Mouse (Mus musculus): ENCODE data around the gene Isy1. TPM values are rescaled to one million over a fixed set of nuclear protein-coding genes. Genes with fewer than 3 reads are reported as not detected.

Gene Isy1
- polyA plus RNA-seq, 1 experiment from 2014 or later: 21.4 TPM

DNA sequence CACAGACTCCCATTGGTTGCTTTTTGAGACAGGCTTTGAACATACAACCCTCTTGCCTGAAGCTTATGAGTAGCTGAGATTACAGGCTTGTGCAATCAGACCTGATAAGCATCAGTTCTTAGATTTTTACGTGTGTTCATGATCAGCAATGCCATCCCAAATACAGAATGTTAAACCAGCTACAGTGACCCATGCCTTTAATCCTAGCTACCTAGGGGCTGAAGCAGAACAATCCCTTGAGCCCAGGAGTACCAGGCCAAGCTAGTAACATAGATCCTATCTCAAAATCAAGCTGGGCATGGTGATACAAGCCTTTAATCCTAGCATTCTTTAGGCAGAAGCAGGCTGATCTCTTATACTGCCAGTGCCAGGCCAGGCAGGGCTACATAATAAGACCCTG, 34.6 kb downstream of the Isy1 start:
- TF ChIP-seq EP300 (IDR thresholded peaks at IDR 0.05) (no peak), CTCF (IDR thresholded peaks at IDR 0.05) (no peak)
- no peaks in the 10 kb centered on the region for H3K4me1 ChIP-seq (ENCODE audit: insufficient read depth, low read depth, low read length)
- H3K4me3 ChIP-seq (ENCODE audit: low read depth, low read length): no peak overlapping the region
- 79% methylated on average over 1 of the region's 1 CpGs for WGBS
- H3K4me2 ChIP-seq (replicated peaks; ENCODE audit: low read depth, low read length): no peak overlapping the region
- no peaks in the 10 kb centered on the region for H3K9me3 ChIP-seq (ENCODE audit: low read length)
- no peaks in the 10 kb centered on the region for H3K27me3 ChIP-seq (replicated peaks; ENCODE audit: insufficient read depth, low read length)
- no peak overlapping the region for H3K27ac ChIP-seq (ENCODE audit: low read length)
- DNase-seq (ENCODE audit: low spot score) (no peak), ATAC-seq (no peak)
- no peak overlapping the region for H3K9ac ChIP-seq (replicated peaks; ENCODE audit: low read depth)
- no peaks in the 10 kb centered on the region for H3K36me3 ChIP-seq (ENCODE audit: insufficient read depth, low read length)

DNA sequence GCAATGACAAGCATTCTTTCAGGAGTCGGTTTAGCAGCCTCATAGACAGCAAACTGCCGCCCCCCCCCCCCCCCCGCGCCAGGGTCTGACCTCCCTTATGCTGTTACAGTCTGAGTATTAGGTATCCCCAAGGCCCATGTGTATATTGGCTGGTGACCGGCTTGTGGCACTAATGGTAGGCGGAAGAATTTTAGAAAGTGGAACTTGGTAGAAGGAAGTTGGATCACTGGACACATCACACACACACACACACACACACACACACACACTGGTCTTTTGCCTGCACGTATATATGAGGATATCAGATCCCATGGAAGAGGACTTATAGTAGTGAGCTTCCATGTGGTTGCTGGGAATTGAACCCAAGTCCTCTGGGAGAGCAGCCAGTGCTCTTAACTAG, 36.1 kb downstream of the Isy1 start:
- no peak overlapping the region for H3K9ac ChIP-seq (replicated peaks; ENCODE audit: low read depth)
- no peak overlapping the region for H3K27ac ChIP-seq (ENCODE audit: low read length)
- no peak overlapping the region for H3K4me2 ChIP-seq (replicated peaks; ENCODE audit: low read depth, low read length)
- no peak overlapping the region for H3K4me3 ChIP-seq (ENCODE audit: low read depth, low read length)
- ATAC-seq: no peak
- H3K9me3 ChIP-seq (ENCODE audit: low read length): no peaks in the 10 kb centered on the region
- no peaks in the 10 kb centered on the region for H3K36me3 ChIP-seq (ENCODE audit: insufficient read depth, low read length)
- TF ChIP-seq EP300 (IDR thresholded peaks at IDR 0.05) (no peak), CTCF (IDR thresholded peaks at IDR 0.05) (no peak)
- no peaks in the 10 kb centered on the region for H3K27me3 ChIP-seq (replicated peaks; ENCODE audit: insufficient read depth, low read length)
- H3K4me1 ChIP-seq (ENCODE audit: insufficient read depth, low read depth, low read length): no peaks in the 10 kb centered on the region
- WGBS: 79% methylated on average over 7 of the region's 7 CpGs
- no peak for DNase-seq (ENCODE audit: low spot score)

DNA sequence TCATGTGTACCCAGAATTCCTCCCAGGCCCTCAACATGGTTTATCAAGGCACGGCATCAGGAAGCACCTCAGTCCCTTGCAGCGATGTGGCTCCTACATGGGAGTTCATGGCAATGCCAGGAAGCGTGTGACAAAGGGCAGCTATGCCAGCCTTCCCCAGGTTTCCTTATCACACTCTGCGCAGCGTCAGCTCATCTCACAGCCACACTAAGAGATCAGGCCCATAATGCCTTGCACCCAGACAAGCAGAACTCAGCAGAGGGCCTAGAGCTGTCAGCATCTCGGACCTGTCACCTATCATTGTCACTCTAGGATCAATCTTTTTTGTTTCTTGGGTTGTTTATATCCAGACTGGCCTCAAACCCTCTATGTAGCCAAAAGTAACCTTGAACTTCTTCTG, 39.0 kb downstream of the Isy1 start:
- Histone ChIP-seq H3K9ac (replicated peaks; ENCODE audit: low read depth) (no peak overlapping the region), H3K36me3 (ENCODE audit: insufficient read depth, low read length) (no peaks in the 10 kb centered on the region), H3K27me3 (replicated peaks; ENCODE audit: insufficient read depth, low read length) (no peaks in the 10 kb centered on the region), H3K4me3 (ENCODE audit: low read depth, low read length) (no peak overlapping the region), H3K4me1 (ENCODE audit: insufficient read depth, low read depth, low read length) (no peaks in the 10 kb centered on the region), H3K4me2 (replicated peaks; ENCODE audit: low read depth, low read length) (no peak overlapping the region), H3K9me3 (ENCODE audit: low read length) (no peaks in the 10 kb centered on the region), H3K27ac (ENCODE audit: low read length) (no peak overlapping the region)
- no peak for DNase-seq (ENCODE audit: low spot score)
- 78% methylated on average over 6 of the region's 6 CpGs for WGBS
- no peak for ATAC-seq
- no peak for TF ChIP-seq EP300 (IDR thresholded peaks at IDR 0.05)
- TF ChIP-seq CTCF (IDR thresholded peaks at IDR 0.05): no peak

DNA sequence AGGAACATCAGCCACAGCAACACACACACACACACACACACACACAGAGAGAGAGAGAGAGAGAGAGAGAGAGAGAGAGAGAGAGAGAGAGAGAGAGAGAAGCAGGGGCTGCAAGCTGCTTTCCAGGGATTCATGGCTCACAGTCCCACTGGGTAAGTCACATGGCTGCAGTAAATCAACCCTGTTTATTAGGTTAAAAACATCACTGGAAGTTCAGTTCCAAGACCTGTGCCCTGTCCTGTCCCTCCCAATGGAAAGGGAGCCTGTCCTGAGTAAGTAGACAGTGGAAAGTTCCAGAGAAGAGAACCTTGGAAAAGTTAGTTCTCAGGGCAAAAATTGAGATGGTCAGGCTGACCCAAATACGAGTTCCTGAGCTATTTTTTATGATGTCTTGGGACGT, 41.3 kb downstream of the Isy1 start:
- no peaks in the 10 kb centered on the region for H3K9me3 ChIP-seq (ENCODE audit: low read length)
- H3K27me3 ChIP-seq (replicated peaks; ENCODE audit: insufficient read depth, low read length): no peaks in the 10 kb centered on the region
- DNase-seq (ENCODE audit: low spot score) (no peak), ATAC-seq (no peak)
- 29% methylated on average over 2 of the region's 2 CpGs for WGBS
- no peak overlapping the region for H3K9ac ChIP-seq (replicated peaks; ENCODE audit: low read depth)
- no peak overlapping the region for H3K4me3 ChIP-seq (ENCODE audit: low read depth, low read length)
- H3K4me2 ChIP-seq (replicated peaks; ENCODE audit: low read depth, low read length): no peak overlapping the region
- 0 out of 2 replicates have a peak, but pooled peaks cover 4% of the 10 kb centered on the region for H3K36me3 ChIP-seq (ENCODE audit: insufficient read depth, low read length)
- TF ChIP-seq EP300 (IDR thresholded peaks at IDR 0.05) (no peak), CTCF (IDR thresholded peaks at IDR 0.05) (no peak)
- no peak overlapping the region for H3K27ac ChIP-seq (ENCODE audit: low read length)
- no peaks in the 10 kb centered on the region for H3K4me1 ChIP-seq (ENCODE audit: insufficient read depth, low read depth, low read length)

DNA sequence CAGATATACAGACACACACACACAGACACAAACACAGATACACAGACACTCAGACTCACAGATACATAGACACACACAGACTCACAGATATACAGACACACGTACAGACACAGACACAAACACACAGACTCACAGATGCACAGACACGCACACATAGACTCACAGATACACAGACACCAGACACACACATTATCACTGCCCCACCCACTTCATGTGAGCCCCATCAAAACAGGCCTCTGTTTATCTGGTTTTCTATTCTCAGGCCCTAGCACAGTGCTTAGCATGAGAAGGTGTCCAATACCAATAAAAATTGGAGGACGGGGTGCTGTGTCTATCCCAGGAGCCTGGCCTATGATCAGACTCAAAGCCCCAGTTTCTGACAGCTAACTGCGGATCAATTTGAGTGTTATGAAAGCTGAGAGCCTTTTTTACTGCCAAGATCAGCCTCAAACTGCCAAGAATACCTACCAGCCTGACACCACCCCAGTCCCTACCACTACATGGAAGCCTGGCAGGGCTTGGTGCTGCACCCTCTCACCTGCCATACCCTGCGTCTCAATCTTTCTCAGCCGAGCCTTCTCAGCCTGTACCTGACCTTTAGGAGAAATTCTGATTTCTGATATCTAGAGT, 42.2 kb downstream of the Isy1 start:
- H3K36me3 ChIP-seq (ENCODE audit: insufficient read depth, low read length): peaks cover 8% of the 10 kb centered on the region; the same call in 1 of the 2 replicates
- no peak overlapping the region for H3K4me2 ChIP-seq (replicated peaks; ENCODE audit: low read depth, low read length)
- no peaks in the 10 kb centered on the region for H3K27me3 ChIP-seq (replicated peaks; ENCODE audit: insufficient read depth, low read length)
- ATAC-seq: no peak
- H3K9ac ChIP-seq (replicated peaks; ENCODE audit: low read depth): no peak overlapping the region
- no peak overlapping the region for H3K27ac ChIP-seq (ENCODE audit: low read length)
- WGBS: 89% methylated on average over 6 of the region's 6 CpGs
- no peaks in the 10 kb centered on the region for H3K9me3 ChIP-seq (ENCODE audit: low read length)
- TF ChIP-seq CTCF (IDR thresholded peaks at IDR 0.05) (no peak), EP300 (IDR thresholded peaks at IDR 0.05) (no peak)
- H3K4me1 ChIP-seq (ENCODE audit: insufficient read depth, low read depth, low read length): no peaks in the 10 kb centered on the region
- no peak for DNase-seq (ENCODE audit: low spot score)
- no peak overlapping the region for H3K4me3 ChIP-seq (ENCODE audit: low read depth, low read length)

DNA sequence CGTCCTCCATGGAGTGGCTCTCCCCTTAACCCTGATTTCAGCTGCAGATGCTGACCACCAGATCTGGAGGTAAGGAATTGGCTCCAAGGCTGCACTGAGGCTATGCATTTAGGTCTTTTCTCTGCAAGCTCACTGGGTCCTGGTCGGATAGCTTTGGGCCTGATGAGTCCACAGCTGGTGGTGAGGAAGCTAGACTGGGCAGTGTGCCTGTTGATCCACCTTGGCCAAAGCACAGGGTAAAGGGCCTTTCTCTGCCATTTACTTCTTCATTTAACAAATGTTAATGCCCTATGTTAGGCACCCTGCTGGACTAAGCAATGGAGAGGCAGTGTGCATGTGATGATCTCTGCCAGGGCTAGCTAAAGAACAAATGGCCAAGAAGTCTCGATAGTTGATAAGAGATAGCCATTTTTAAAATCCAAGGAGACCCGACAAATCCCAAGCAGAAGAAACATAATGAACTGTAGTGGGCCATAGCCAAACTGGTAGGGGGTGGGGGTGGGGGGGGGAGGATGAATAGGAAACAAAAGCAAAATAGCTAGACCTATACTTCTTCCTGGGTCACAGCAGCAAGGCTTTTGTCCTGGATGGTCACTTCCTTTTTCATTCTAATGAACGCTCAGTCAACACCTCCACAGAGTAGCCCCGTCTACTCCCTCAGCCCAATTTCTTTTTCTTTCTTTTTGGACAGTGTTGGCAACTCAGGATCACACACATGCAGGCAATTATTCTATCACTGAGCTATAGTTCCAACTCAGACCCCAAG, 43.0 kb downstream of the Isy1 start:
- Histone ChIP-seq H3K27me3 (replicated peaks; ENCODE audit: insufficient read depth, low read length) (no peaks in the 10 kb centered on the region), H3K4me3 (ENCODE audit: low read depth, low read length) (no peak overlapping the region), H3K9ac (replicated peaks; ENCODE audit: low read depth) (no peak overlapping the region), H3K4me2 (replicated peaks; ENCODE audit: low read depth, low read length) (no peak overlapping the region), H3K9me3 (ENCODE audit: low read length) (no peaks in the 10 kb centered on the region), H3K27ac (ENCODE audit: low read length) (no peak overlapping the region), H3K36me3 (ENCODE audit: insufficient read depth, low read length) (peaks cover 8% of the 10 kb centered on the region; the same call in 1 of the 2 replicates), H3K4me1 (ENCODE audit: insufficient read depth, low read depth, low read length) (no peaks in the 10 kb centered on the region)
- no peak for DNase-seq (ENCODE audit: low spot score)
- 75% methylated on average over 6 of the region's 6 CpGs for WGBS
- ATAC-seq: no peak
- TF ChIP-seq EP300 (IDR thresholded peaks at IDR 0.05) (no peak), CTCF (IDR thresholded peaks at IDR 0.05) (no peak)
